Mouse (Mus musculus) C2C12 (cell line): ENCODE data around the gene Dync1i1.

Experiments
- CTCF ChIP-seq: IDR thresholded peaks from one replicate; pipeline ENCODE4 v1.5.1; 2011; ENCODE audit not compliant: control insufficient read depth, insufficient read depth, insufficient read length
- MAX ChIP-seq: IDR thresholded peaks from one replicate; pipeline ENCODE4 v1.6.1; 2011; ENCODE audit warnings: mild to moderate bottlenecking, control low read depth
- USF1 ChIP-seq: IDR thresholded peaks from one replicate; pipeline ENCODE4 v1.6.1; 2011; ENCODE audit warnings: low read depth, mild to moderate bottlenecking, control low read depth, moderate library complexity

DNA sequence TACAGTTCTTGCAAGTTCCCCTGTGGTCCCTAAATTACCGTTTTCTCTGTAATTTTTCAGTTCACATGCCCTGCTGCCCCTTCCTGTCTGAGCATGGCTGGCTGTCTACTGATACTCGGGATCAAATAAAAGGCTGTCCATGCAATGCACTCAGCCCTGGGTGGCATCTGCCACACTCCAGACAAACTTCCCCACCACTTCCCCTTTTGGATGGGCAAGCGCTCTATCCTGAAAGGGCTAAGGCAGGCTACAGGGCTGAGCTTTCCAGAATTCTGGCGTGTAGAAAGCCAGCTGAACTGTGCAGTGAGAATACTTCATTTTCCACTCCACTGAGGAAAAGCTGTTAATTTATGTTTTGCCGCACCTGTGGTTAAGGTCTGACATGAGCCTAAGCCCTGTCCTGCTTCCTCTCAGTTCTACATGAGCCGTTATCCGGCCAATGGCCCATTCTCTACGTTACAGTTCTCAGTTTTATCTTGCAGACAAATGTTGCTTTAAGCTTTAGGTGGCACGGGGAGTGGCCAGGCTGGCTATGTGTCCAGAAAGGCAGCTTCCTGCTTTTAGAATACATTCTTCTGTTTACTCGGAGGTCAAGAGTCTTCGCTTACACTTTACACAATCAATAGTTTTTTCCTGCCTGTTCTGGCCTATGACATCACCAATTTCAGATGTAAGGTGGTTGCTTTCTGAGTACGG is 321.4 kb downstream of the Dync1i1 start:
- TF ChIP-seq MAX (no peak), CTCF (no peak), USF1 (no peak)
